ENCODE assay signal across 21 mouse cellular contexts in the genomic region with DNA sequence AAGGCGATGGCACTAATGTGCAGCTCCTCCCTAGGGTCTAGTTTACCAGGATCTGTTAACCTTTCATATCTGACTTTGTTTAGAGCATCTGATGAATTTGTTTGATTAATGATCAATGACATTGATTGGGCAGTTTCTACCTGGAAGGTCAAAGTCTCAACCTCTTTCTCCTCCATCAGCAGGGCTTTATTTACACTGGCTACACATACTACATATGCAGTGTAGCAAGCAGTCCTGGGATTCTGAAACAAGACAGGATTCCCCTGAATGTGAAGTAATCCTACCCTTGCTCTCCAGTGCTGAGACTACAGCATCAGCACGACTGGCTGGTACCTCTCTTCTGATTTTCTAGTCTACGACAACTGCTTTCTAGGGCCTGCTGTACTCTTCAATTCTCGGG.
"Had no signal": no experiment of that assay in that cellular context is flagged by ENCODE, and none has a peak within 500 bp of the region (broad histone marks: within the 10 kb centered on the region; RNA-seq: fewer than 3 reads in every experiment).

No protein-coding gene starts in this region.

- DNase-seq: kidney, adult 11 months; kidney, adult 8-10 months; kidney, postnatal 10 days; kidney, postnatal 36 days; layer of hippocampus, postnatal 36 days; lung, adult 2 months; lung, postnatal 14 days; lung, postnatal 4 days; right cerebral cortex, adult 18-20 months; right cerebral cortex, postnatal 14 days; right cerebral cortex, postnatal 4 days; thymus, adult 18-20 months; thymus, postnatal 36 days had no signal

- H3K4me2 ChIP-seq: intestine, embryonic 15.5 days; kidney, embryonic 15.5 days; midbrain, embryonic 12.5 days; midbrain, embryonic 15.5 days; neural tube, embryonic 12.5 days; neural tube, embryonic 15.5 days had no signal

- ATAC-seq: intestine, embryonic 15.5 days; midbrain, embryonic 15.5 days had no signal

- H3K9me3 ChIP-seq: intestine, embryonic 15.5 days; kidney, embryonic 15.5 days; midbrain, embryonic 12.5 days; midbrain, embryonic 15.5 days; neural tube, embryonic 12.5 days; neural tube, embryonic 15.5 days had no signal

- H3K4me1 ChIP-seq: intestine, embryonic 15.5 days; kidney, embryonic 15.5 days; midbrain, embryonic 12.5 days; midbrain, embryonic 15.5 days; neural tube, embryonic 12.5 days; neural tube, embryonic 15.5 days had no signal

- H3K27me3 ChIP-seq: intestine, embryonic 15.5 days; kidney, embryonic 15.5 days; midbrain, embryonic 12.5 days; midbrain, embryonic 15.5 days; neural tube, embryonic 12.5 days; neural tube, embryonic 15.5 days had no signal

- H3K4me3 ChIP-seq: intestine, embryonic 15.5 days; kidney, embryonic 15.5 days; left cerebral cortex, adult 2 months; midbrain, embryonic 12.5 days; midbrain, embryonic 15.5 days; neural tube, embryonic 12.5 days; neural tube, embryonic 15.5 days had no signal

- H3K27ac ChIP-seq: intestine, embryonic 15.5 days; kidney, embryonic 15.5 days; left cerebral cortex, adult 2 months; midbrain, embryonic 12.5 days; midbrain, embryonic 15.5 days; neural tube, embryonic 12.5 days; neural tube, embryonic 15.5 days; stomach, postnatal 0 days had no signal

- H3K9ac ChIP-seq: intestine, embryonic 15.5 days; kidney, embryonic 15.5 days; midbrain, embryonic 12.5 days; midbrain, embryonic 15.5 days; neural tube, embryonic 12.5 days; neural tube, embryonic 15.5 days had no signal
